Mouse (Mus musculus) liver, adult 10 weeks (tissue): ENCODE data around the gene Cd200r1. TPM values are rescaled to one million over a fixed set of nuclear protein-coding genes. Genes with fewer than 3 reads are reported as not detected.

Source experiments
- polyA plus RNA-seq: library from polyadenylated mRNA; stranded (reverse); fragments of 350-450 nt; fragmentation: Illumina TruSeq; extraction: RNeasy Lipid Tissue Mini Kit (QIAGEN cat#74804); gene quantifications from one replicate; pipeline ENCODE4 v1.2.3, GENCODE M21; 2014; ENCODE audit warnings: low read depth, low replicate concordance

Gene Cd200r1
- polyA plus RNA-seq = 2.4 TPM

GRCm38 (mm10) chr16:44765555-44766319 lies at the start of gene Cd200r1:
Gene Cd200r1, plus strand, starts transcription at chr16:44765736.

GRCm38 (mm10) chr16:44724083-44724787 lies 41.3 kb upstream of the Cd200r1 start, which contains the start of gene Nepro:
Gene Nepro, plus strand, starts transcription at chr16:44724301.

GRCm38 (mm10) chr16:44745866-44746562 lies 19.5 kb upstream of the Cd200r1 start, which contains the start of gene Gtpbp8:
Gene Gtpbp8, minus strand, starts transcription at chr16:44746363.

GRCm38 (mm10) chr16:44811544-44811943 lies 46.0 kb downstream of the Cd200r1 start, which contains the start of gene Cd200r4:
Gene Cd200r4, plus strand, starts transcription at chr16:44811733.

Other genes with a start within 250 kb of the Cd200r1 start
- not detected for gene Boc, start 206.8 kb upstream of the Cd200r1 start, polyA plus RNA-seq
- gene Nepro, start 41.4 kb upstream of the Cd200r1 start, polyA plus RNA-seq = 5.0 TPM
- gene Gtpbp8, start 19.4 kb upstream of the Cd200r1 start, polyA plus RNA-seq = 35.3 TPM
- 0.53 TPM for gene Cd200r4, start 46.0 kb downstream of the Cd200r1 start, polyA plus RNA-seq
- not detected for gene Cd200r2, start 101.4 kb downstream of the Cd200r1 start, polyA plus RNA-seq
- gene Cd200r3, start 177.9 kb downstream of the Cd200r1 start, polyA plus RNA-seq = not detected